Mouse (Mus musculus) frontal cortex, adult (tissue): Measurements from ENCODE around the gene Msrb1.
"Not testable (repeated sequence)": the region's sequence is repeated elsewhere in the genome, so short reads cannot be mapped to it uniquely, and the experiment has no call there.

Experiments used
- ATAC-seq: cut with Nextera tagmentation; 2 replicates; pipeline ENCODE4 v1.9.2; 2017; ENCODE audit warnings: mild to moderate bottlenecking, moderate library complexity, mixed read lengths; ENCODE audit not compliant: low TSS enrichment

Gene Msrb1

GRCm38 (mm10) chr17:24736330-24737051 is at the start of gene Msrb1:
TSS of gene Msrb1 (plus strand) at chr17:24736642.
- peak; percentile 95 for ATAC-seq

GRCm38 (mm10) chr17:24687146-24687595 is 49.3 kb upstream of the Msrb1 start:
- no peak for ATAC-seq

GRCm38 (mm10) chr17:24687599-24687998 is 48.8 kb upstream of the Msrb1 start:
- ATAC-seq, result no peak

- peak; percentile 51; the same call in 1 of the 2 replicates for ATAC-seq
Observed at GRCm38 (mm10) chr17:24689251-24690081, 47.0 kb upstream of the Msrb1 start, which contains the start of gene Syngr3. TSS of gene Syngr3 (minus strand) at chr17:24689955.

- ATAC-seq, result no peak
Observed at GRCm38 (mm10) chr17:24692385-24692784, 44.1 kb upstream of the Msrb1 start.

GRCm38 (mm10) chr17:24695326-24696010 is 41.0 kb upstream of the Msrb1 start:
- ATAC-seq, result peak; percentile 5; the same call in 1 of the 2 replicates

GRCm38 (mm10) chr17:24696011-24696697 is 40.3 kb upstream of the Msrb1 start, which contains the start of the genes Gfer and Noxo1:
TSS of gene Gfer (minus strand) at chr17:24696156.
TSS of gene Noxo1 (plus strand) at chr17:24696234.
- ATAC-seq, result peak; percentile 83

- ATAC-seq, result no peak
Observed at GRCm38 (mm10) chr17:24697985-24698384, 38.5 kb upstream of the Msrb1 start.

- ATAC-seq, result no peak
Observed at GRCm38 (mm10) chr17:24698715-24699114, 37.7 kb upstream of the Msrb1 start.

GRCm38 (mm10) chr17:24699473-24699872 is 37.0 kb upstream of the Msrb1 start:
- no peak for ATAC-seq

GRCm38 (mm10) chr17:24701251-24701650 is 35.2 kb upstream of the Msrb1 start:
- no peak for ATAC-seq

GRCm38 (mm10) chr17:24705821-24706220 is 30.6 kb upstream of the Msrb1 start:
- no peak for ATAC-seq

GRCm38 (mm10) chr17:24706982-24707800 is 29.3 kb upstream of the Msrb1 start, which contains the start of gene Tbl3:
TSS of gene Tbl3 (minus strand) at chr17:24707660.
- peak; percentile 74; the same call in 1 of the 2 replicates for ATAC-seq

GRCm38 (mm10) chr17:24707801-24708425 is 28.5 kb upstream of the Msrb1 start:
- peak; percentile 45; the same call in 1 of the 2 replicates for ATAC-seq

GRCm38 (mm10) chr17:24708646-24709045 is 27.8 kb upstream of the Msrb1 start:
- ATAC-seq, result no peak

- no peak for ATAC-seq
Observed at GRCm38 (mm10) chr17:24715556-24715955, 20.9 kb upstream of the Msrb1 start.

GRCm38 (mm10) chr17:24716166-24716682 is 20.2 kb upstream of the Msrb1 start:
- no peak for ATAC-seq

GRCm38 (mm10) chr17:24717943-24718342 is 18.5 kb upstream of the Msrb1 start, which contains the start of the genes Rnf151 and Rps2:
TSS of gene Rnf151 (minus strand) at chr17:24718063.
TSS of gene Rps2 (plus strand) at chr17:24718116.
- no peak for ATAC-seq

GRCm38 (mm10) chr17:24718938-24719337 is 17.5 kb upstream of the Msrb1 start:
- not testable (repeated sequence) for ATAC-seq
